Mouse (Mus musculus) left cerebral cortex, adult 11 months (tissue): ENCODE measurements around the gene Gkn3.

Experiments
- DNase-seq: peaks from one replicate; pipeline ENCODE4 v3.0.0; 2022; ENCODE audit warnings: low spot score

The Gkn3 gene

GRCm38 (mm10) chr6:87388877-87389276, at the start of gene Gkn3:
Gkn3 (minus strand) TSS chr6:87388935.
- no peak for DNase-seq

GRCm38 (mm10) chr6:87436745-87437144, 48.0 kb upstream of the Gkn3 start:
- DNase-seq: no peak

GRCm38 (mm10) chr6:87435791-87436190, 47.1 kb upstream of the Gkn3 start:
- no peak for DNase-seq

- no peak for DNase-seq
Observed at GRCm38 (mm10) chr6:87428487-87429044, 39.8 kb upstream of the Gkn3 start, which contains the start of gene Bmp10. Bmp10 (plus strand) TSS chr6:87428994.

GRCm38 (mm10) chr6:87427616-87428015, 38.9 kb upstream of the Gkn3 start:
- no peak for DNase-seq

GRCm38 (mm10) chr6:87426954-87427353, 38.2 kb upstream of the Gkn3 start:
- DNase-seq: no peak

- DNase-seq: no peak
Observed at GRCm38 (mm10) chr6:87424037-87424816, 35.5 kb upstream of the Gkn3 start.

GRCm38 (mm10) chr6:87422304-87422703, 33.6 kb upstream of the Gkn3 start:
- DNase-seq: no peak

GRCm38 (mm10) chr6:87412011-87412410, 23.3 kb upstream of the Gkn3 start:
- no peak for DNase-seq

- DNase-seq: no peak
Observed at GRCm38 (mm10) chr6:87401456-87401855, 12.7 kb upstream of the Gkn3 start.

GRCm38 (mm10) chr6:87399886-87400566, 11.3 kb upstream of the Gkn3 start:
- no peak for DNase-seq

GRCm38 (mm10) chr6:87399137-87399536, 10.4 kb upstream of the Gkn3 start:
- no peak for DNase-seq

- DNase-seq: no peak
Observed at GRCm38 (mm10) chr6:87394783-87395182, 6.0 kb upstream of the Gkn3 start.

- no peak for DNase-seq
Observed at GRCm38 (mm10) chr6:87393466-87394205, 4.9 kb upstream of the Gkn3 start.

- no peak for DNase-seq
Observed at GRCm38 (mm10) chr6:87389455-87389989, 787 bp upstream of the Gkn3 start.

GRCm38 (mm10) chr6:87386681-87387080, 2.1 kb downstream of the Gkn3 start:
- no peak for DNase-seq

- DNase-seq: peak; percentile 40
Observed at GRCm38 (mm10) chr6:87386203-87386602, 2.5 kb downstream of the Gkn3 start.

GRCm38 (mm10) chr6:87384761-87385160, 4.0 kb downstream of the Gkn3 start:
- DNase-seq: peak; percentile 10

GRCm38 (mm10) chr6:87383926-87384691, 4.6 kb downstream of the Gkn3 start:
- no peak for DNase-seq

- no peak for DNase-seq
Observed at GRCm38 (mm10) chr6:87373057-87373456, 15.7 kb downstream of the Gkn3 start, which contains the start of gene Gkn2. Gkn2 (plus strand) TSS chr6:87373357.

GRCm38 (mm10) chr6:87369223-87369622, 19.5 kb downstream of the Gkn3 start:
- DNase-seq: no peak
